Mouse (Mus musculus) CH12.LX (cell line): ENCODE measurements around the gene Ttc7b. TPM values are rescaled to one million over a fixed set of nuclear protein-coding genes. Genes with fewer than 3 reads are reported as not detected.

Source experiments
- DNase-seq: peaks from one replicate; pipeline ENCODE4 v3.0.0-alpha.2; 2013; ENCODE audit errors: extremely low read depth
- H3K27ac ChIP-seq: 2 replicates; pipeline ENCODE4 v1.5.1; 2012; ENCODE audit warnings: low read depth, mild to moderate bottlenecking, control low read depth, moderate library complexity; ENCODE audit not compliant: insufficient read depth
- H3K27me3 ChIP-seq: replicated peaks from 2 replicates; pipeline ENCODE3; 2012; ENCODE audit warnings: inconsistent platforms
- H3K36me3 ChIP-seq, 2 experiments: replicated peaks in 1 of 2; 2 replicates each; pipeline versions ENCODE3 to v1.6.1; 2012; ENCODE audit warnings: inconsistent platforms in 1 of 2, low read length in 1 of 2, mild to moderate bottlenecking in 1 of 2, mixed read lengths in 1 of 2, moderate library complexity in 1 of 2; ENCODE audit not compliant: control insufficient read depth in 1 of 2, insufficient read depth in 1 of 2
- H3K4me1 ChIP-seq, 2 experiments: 2 replicates each; pipeline ENCODE4 v1.6.1; 2012; ENCODE audit warnings: inconsistent platforms in 1 of 2, moderate library complexity in 1 of 2; ENCODE audit not compliant: insufficient read depth in 2 of 2, control insufficient read depth in 1 of 2
- H3K4me2 ChIP-seq: 2 replicates; pipeline ENCODE4 v1.6.1; 2012; ENCODE audit warnings: low read depth, mild to moderate bottlenecking, control low read depth; ENCODE audit not compliant: poor library complexity, insufficient read depth, severe bottlenecking
- H3K4me3 ChIP-seq, 3 experiments: fragments of 150-350 bp in 1 of 3; sonication (generic) in 1 of 3; replicated peaks in 1 of 3; 2 replicates each; pipeline versions ENCODE3 to v1.5.1; 2011 to 2012; ENCODE audit warnings: low read depth in 2 of 3, low read length in 2 of 3, mild to moderate bottlenecking in 2 of 3, moderate library complexity in 2 of 3, control low read depth in 1 of 3, improper control_type of control experiment in 1 of 3, inconsistent platforms in 1 of 3, mixed read lengths in 1 of 3; ENCODE audit not compliant: poor library complexity in 1 of 3
- H3K79me2 ChIP-seq: replicated peaks from 2 replicates; pipeline ENCODE4 v1.6.1; 2012; ENCODE audit warnings: mild to moderate bottlenecking, moderate library complexity; ENCODE audit not compliant: control insufficient read depth, poor library complexity, insufficient read depth, severe bottlenecking; ENCODE audit errors: extremely low read depth
- H3K9ac ChIP-seq: 2 replicates; pipeline ENCODE4 v1.6.1; 2012; ENCODE audit warnings: low read depth, mild to moderate bottlenecking, control low read depth, moderate library complexity; ENCODE audit not compliant: insufficient read depth
- H3K9me3 ChIP-seq: replicated peaks from 2 replicates; pipeline ENCODE3; 2012; ENCODE audit warnings: low read length, inconsistent platforms, mixed read lengths
- CHD1 ChIP-seq: IDR thresholded peaks from 2 replicates; pipeline ENCODE4 v1.6.1; 2012; ENCODE audit warnings: low read depth, low read length, improper control_type of control experiment, inconsistent platforms
- CTCF ChIP-seq, 2 experiments: IDR thresholded peaks in 1 of 2; conservative IDR thresholded peaks in 1 of 2; 2 replicates each; pipeline ENCODE4 v1.5.1; 2011 to 2012; ENCODE audit warnings: low read depth in 2 of 2, low read length in 2 of 2, improper control_type of control experiment in 1 of 2, inconsistent platforms in 1 of 2, mild to moderate bottlenecking in 1 of 2, moderate library complexity in 1 of 2
- E2F4 ChIP-seq: IDR thresholded peaks from 2 replicates; pipeline ENCODE4 v1.6.1; 2011; ENCODE audit warnings: low read depth, low read length, improper control_type of control experiment; ENCODE audit not compliant: insufficient replicate concordance
- ELF1 ChIP-seq: IDR thresholded peaks from 2 replicates; pipeline ENCODE4 v1.6.1; 2014; ENCODE audit warnings: low read depth, mild to moderate bottlenecking, inconsistent platforms, low read length, improper control_type of control experiment
- ETS1 ChIP-seq: conservative IDR thresholded peaks from 2 replicates; pipeline ENCODE4 v1.6.1; 2012; ENCODE audit warnings: low read depth, mild to moderate bottlenecking, inconsistent platforms, low read length, improper control_type of control experiment, moderate library complexity
- HCFC1 ChIP-seq: IDR thresholded peaks from 2 replicates; pipeline ENCODE4 v1.6.1; 2012; ENCODE audit warnings: low read depth, mild to moderate bottlenecking, inconsistent platforms, low read length, improper control_type of control experiment
- IRF4 ChIP-seq: IDR thresholded peaks from 2 replicates; pipeline ENCODE4 v1.6.1; 2014; ENCODE audit warnings: low read depth, mild to moderate bottlenecking, inconsistent platforms, low read length, improper control_type of control experiment
- MAZ ChIP-seq: IDR thresholded peaks from 2 replicates; pipeline ENCODE4 v1.6.1; 2012; ENCODE audit warnings: low read depth, mild to moderate bottlenecking, inconsistent platforms, low read length, improper control_type of control experiment, moderate library complexity
- MEF2A ChIP-seq: IDR thresholded peaks from 2 replicates; pipeline ENCODE4 v1.6.1; 2014; ENCODE audit warnings: low read depth, mild to moderate bottlenecking, inconsistent platforms, low read length, improper control_type of control experiment, borderline replicate concordance
- NELFE ChIP-seq: IDR thresholded peaks from 2 replicates; pipeline ENCODE4 v1.6.1; 2011; ENCODE audit warnings: low read depth, low read length, improper control_type of control experiment
- PAX5 ChIP-seq: IDR thresholded peaks from 2 replicates; pipeline ENCODE4 v1.6.1; 2012; ENCODE audit warnings: low read length, inconsistent platforms, mixed read lengths
- POLR2A ChIP-seq: IDR thresholded peaks from 2 replicates; pipeline ENCODE4 v1.6.1; 2011; ENCODE audit warnings: low read depth, mild to moderate bottlenecking, improper control_type of control experiment, low read length
- RAD21 ChIP-seq: IDR thresholded peaks from 2 replicates; pipeline ENCODE4 v1.6.1; 2011; ENCODE audit warnings: low read depth, mild to moderate bottlenecking, low read length, improper control_type of control experiment, moderate library complexity
- SIN3A ChIP-seq: IDR thresholded peaks from 2 replicates; pipeline ENCODE4 v1.6.1; 2012; ENCODE audit warnings: low read length, improper control_type of control experiment, inconsistent platforms
- SMC3 ChIP-seq: IDR thresholded peaks from 2 replicates; pipeline ENCODE4 v1.6.1; 2011; ENCODE audit warnings: low read depth, low read length, improper control_type of control experiment
- TCF12 ChIP-seq: IDR thresholded peaks from 2 replicates; pipeline ENCODE4 v1.6.1; 2014; ENCODE audit warnings: low read depth, mild to moderate bottlenecking, inconsistent platforms, low read length, improper control_type of control experiment
- USF1 ChIP-seq: IDR thresholded peaks from 2 replicates; pipeline ENCODE4 v1.6.1; 2014; ENCODE audit warnings: low read depth, mild to moderate bottlenecking, inconsistent platforms, low read length, improper control_type of control experiment
- USF2 ChIP-seq: conservative IDR thresholded peaks from 2 replicates; pipeline ENCODE4 v1.6.1; 2011; ENCODE audit warnings: low read depth, low read length, improper control_type of control experiment
- ZMIZ1 ChIP-seq: IDR thresholded peaks from 2 replicates; pipeline ENCODE4 v1.6.1; 2012; ENCODE audit warnings: low read depth, mild to moderate bottlenecking, inconsistent platforms, low read length, improper control_type of control experiment
- ZNF384 ChIP-seq: IDR thresholded peaks from 2 replicates; pipeline ENCODE4 v1.6.1; 2012; ENCODE audit warnings: low read depth, low read length, improper control_type of control experiment, inconsistent platforms
- dilution Hi-C: fragments of 300-500 bp; cut with MboI; formaldehyde crosslinking; loops from 2 replicates; pipeline ENCODE4 v1.14.3; 2020; ENCODE audit warnings: low sequenced_read_pairs; ENCODE audit not compliant: extremely low pct_unique_long_range_greater_than_20kb, extremely low pct_ligation_motif_present
- in situ Hi-C: fragments of 300-500 bp; cut with MboI; formaldehyde crosslinking; loops from 3 replicates; pipeline ENCODE4 v1.14.3; 2019; ENCODE audit warnings: low sequenced_read_pairs, low pct_ligation_motif_present, low pct_unique_long_range_greater_than_20kb, mixed read lengths
- polyA plus RNA-seq: library from polyadenylated mRNA; unstranded; fragments of >175 nt; gene quantifications from 2 replicates; pipeline ENCODE4 v1.2.1, GENCODE M21; 2012; ENCODE audit warnings: low read depth; ENCODE audit not compliant: insufficient read length
- total RNA-seq, 2 experiments: library from RNA; depleted of rRNA; stranded (reverse); fragments of 300-350 nt in 1 of 2; fragments of >200 nt in 1 of 2; gene quantifications; 2 replicates each; pipeline ENCODE4 v1.2.3; 2012 to 2014

Gene Ttc7b
- total and polyA plus RNA-seq, 3 experiments = 7.8 to 18.3 (median 12.7) TPM

DNA sequence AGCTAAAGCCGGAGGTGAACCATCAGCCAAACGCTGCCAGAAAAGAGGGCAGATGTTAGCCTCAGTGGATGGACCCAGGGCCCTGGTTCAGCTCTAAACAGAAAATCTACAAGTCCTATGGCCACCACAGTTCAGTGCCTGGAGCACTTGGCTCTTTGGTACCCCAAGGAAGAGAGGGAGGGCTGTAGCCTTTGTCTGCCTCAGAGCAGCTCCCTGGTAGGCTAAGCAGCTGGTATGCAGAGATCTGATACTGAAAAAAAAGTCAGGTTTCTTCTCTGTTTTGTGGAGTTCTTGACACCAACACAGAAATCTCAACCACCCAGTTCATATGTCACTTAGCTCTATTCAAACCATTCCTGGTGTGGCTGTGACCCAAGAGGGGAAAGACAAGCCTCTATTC, 16.0 kb downstream of the Ttc7b start:
- TF ChIP-seq E2F4 (no peak), ETS1 (no peak), TCF12 (no peak), RAD21 (no peak), PAX5 (no peak), SIN3A (no peak), POLR2A (no peak), USF2 (no peak), MEF2A (no peak), ZNF384 (no peak), ELF1 (no peak), ZMIZ1 (no peak), NELFE (no peak), MAZ (no peak), HCFC1 (no peak), IRF4 (no peak), CHD1 (no peak), SMC3 (no peak)
- dilution Hi-C loops (no loop called here), in situ Hi-C loops (no loop called here)
- Histone ChIP-seq H3K4me1 (peaks cover 6 to 33% of the 10 kb centered on the region in 2 experiments), H3K27ac (no peak overlapping the region), H3K36me3 (peaks cover 3 to 24% of the 10 kb centered on the region in 2 experiments), H3K9me3 (no peaks in the 10 kb centered on the region), H3K79me2 (no peaks in the 10 kb centered on the region), H3K27me3 (no peaks in the 10 kb centered on the region), H3K4me2 (no peak overlapping the region), H3K9ac (no peak overlapping the region), H3K4me3 (no peak overlapping the region)
- DNase-seq = no peak

DNA sequence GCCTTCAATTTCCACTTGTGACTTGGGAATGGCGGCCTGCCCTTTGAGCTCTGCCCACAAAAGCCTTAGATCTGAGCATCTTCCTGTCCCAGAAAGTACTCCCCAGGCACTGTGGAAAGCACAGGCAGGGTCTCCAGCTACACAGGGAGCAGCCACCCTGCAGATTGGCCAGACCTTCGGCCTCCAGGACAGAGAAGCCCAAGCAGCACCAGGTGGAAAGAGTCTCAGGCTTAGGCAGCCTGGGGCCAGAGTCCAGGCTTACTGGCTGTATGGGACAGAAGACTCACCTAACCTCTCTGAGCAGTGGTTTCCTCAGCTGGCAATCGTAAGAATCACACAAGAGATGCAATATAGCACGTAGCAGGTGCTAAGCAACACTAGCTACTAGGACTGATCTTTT, 17.0 kb downstream of the Ttc7b start:
- Histone ChIP-seq H3K9me3 (no peaks in the 10 kb centered on the region), H3K27me3 (no peaks in the 10 kb centered on the region), H3K4me2 (no peak overlapping the region), H3K79me2 (no peaks in the 10 kb centered on the region), H3K4me1 (peaks cover 6 to 37% of the 10 kb centered on the region in 2 experiments), H3K36me3 (peaks cover 9 to 28% of the 10 kb centered on the region in 2 experiments), H3K9ac (no peak overlapping the region), H3K27ac (no peak overlapping the region), H3K4me3 (no peak overlapping the region)
- dilution Hi-C loops (no loop called here), in situ Hi-C loops (no loop called here)
- DNase-seq = no peak
- TF ChIP-seq CTCF (conservative IDR thresholded peaks at IDR 0.05 in 1 of 2, IDR thresholded peaks at IDR 0.05 in 1 of 2; ENCODE audit: low read depth in 2 of 2, low read length in 2 of 2) (no peak), USF1 (no peak)
